Mouse (Mus musculus) liver, adult 2 months (tissue): ENCODE results near the gene 2610301B20Rik.

Experiments
- CTCF ChIP-seq: fragments of 200-500 bp; IDR thresholded peaks from 2 replicates; pipeline ENCODE4 v1.5.1; 2011; ENCODE audit warnings: low read depth, low read length, control low read depth
- POLR2A ChIP-seq: fragments of 200-500 bp; IDR thresholded peaks from 2 replicates; pipeline ENCODE4 v1.6.1; 2011; ENCODE audit warnings: low read length, control low read depth; ENCODE audit not compliant: insufficient read depth; ENCODE audit errors: extremely low read depth

DNA sequence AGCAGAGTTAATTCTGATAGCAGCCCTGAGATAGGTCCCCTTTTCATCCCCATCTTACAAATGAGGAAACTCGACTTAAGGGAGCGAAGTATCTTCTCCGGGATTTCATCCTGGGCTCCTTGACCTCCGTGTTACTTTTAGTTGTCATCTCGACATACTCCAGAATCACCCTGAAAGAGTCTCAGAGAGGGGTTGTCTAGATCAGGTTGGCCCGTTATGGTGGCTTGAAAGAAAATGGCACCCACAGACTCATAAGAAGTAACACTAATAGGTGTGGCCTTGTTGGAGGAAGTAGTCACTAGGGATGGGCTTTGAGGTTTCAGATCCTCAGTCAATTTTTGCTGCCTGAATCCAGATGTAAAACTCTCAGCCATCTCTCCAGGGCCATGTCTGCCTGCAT, 46.3 kb downstream of the 2610301B20Rik start:
- no peak for TF ChIP-seq CTCF
- TF ChIP-seq POLR2A = no peak
